Mouse (Mus musculus) forebrain, embryonic 15.5 days (tissue): ENCODE results near the gene Nr1h3. TPM values are rescaled to one million over a fixed set of nuclear protein-coding genes. Genes with fewer than 3 reads are reported as not detected.

Experiments
- ATAC-seq: fragments of 200-750 bp; cut with Nextera tagmentation; replicated peaks from 2 replicates; pipeline ENCODE4 v1.8.0; 2017; ENCODE audit warnings: mild to moderate bottlenecking, moderate TSS enrichment, moderate library complexity
- H3K27ac ChIP-seq: fragments of 300-500 bp; sonication (generic); replicated peaks from 2 replicates; pipeline ENCODE4 v1.5.1; 2015; ENCODE audit warnings: mild to moderate bottlenecking, inconsistent platforms
- H3K27me3 ChIP-seq: fragments of 300-500 bp; sonication (generic); 2 replicates; pipeline ENCODE4 v1.6.1; 2015; ENCODE audit warnings: inconsistent platforms
- H3K36me3 ChIP-seq: fragments of 300-500 bp; sonication (generic); 2 replicates; pipeline ENCODE4 v1.6.1; 2015; ENCODE audit warnings: mild to moderate bottlenecking, inconsistent platforms
- H3K4me1 ChIP-seq: fragments of 300-500 bp; sonication (generic); 2 replicates; pipeline ENCODE4 v1.6.1; 2015; ENCODE audit warnings: inconsistent platforms
- H3K4me2 ChIP-seq: fragments of 300-500 bp; sonication (generic); replicated peaks from 2 replicates; pipeline ENCODE4 v1.6.1; 2015; ENCODE audit warnings: mild to moderate bottlenecking, inconsistent platforms
- H3K4me3 ChIP-seq: fragments of 300-500 bp; sonication (generic); 2 replicates; pipeline ENCODE4 v1.5.1; 2015; ENCODE audit warnings: mild to moderate bottlenecking, inconsistent platforms
- H3K9ac ChIP-seq: fragments of 300-500 bp; sonication (generic); replicated peaks from 2 replicates; pipeline ENCODE4 v1.6.1; 2015; ENCODE audit warnings: mild to moderate bottlenecking, inconsistent platforms
- H3K9me3 ChIP-seq: fragments of 300-500 bp; sonication (generic); 2 replicates; pipeline ENCODE4 v1.6.1; 2016; ENCODE audit warnings: inconsistent platforms
- WGBS: fragments of 180-500 bp; shearing (Covaris S2); methylation state at CpG from one replicate; pipeline ENCODE4 v1.1.7; 2015; ENCODE audit warnings: mixed read lengths; 5-methylcytosine and 5-hydroxymethylcytosine counted together
- polyA plus RNA-seq: library from polyadenylated mRNA; unstranded; fragments of >200 nt; fragmentation: Nextera tagmentation; extraction: Ambion mirVana; gene quantifications from 2 replicates; pipeline ENCODE4 v1.2.1, GENCODE M21; 2015

Nr1h3 gene
- polyA plus RNA-seq, 1 experiment from 2014 or later: 2.0 TPM

GRCm38 (mm10) chr2:91157002-91157752, 45.5 kb downstream of the Nr1h3 start:
- H3K27me3 ChIP-seq: no peaks in the 10 kb centered on the region
- H3K4me2 ChIP-seq: no peak overlapping the region
- no peak for ATAC-seq
- H3K9ac ChIP-seq: no peak overlapping the region
- WGBS: 37% methylated on average over 6 of the region's 6 CpGs
- H3K27ac ChIP-seq: no peak overlapping the region
- no peak overlapping the region for H3K4me3 ChIP-seq
- no peaks in the 10 kb centered on the region for H3K9me3 ChIP-seq
- no peaks in the 10 kb centered on the region for H3K4me1 ChIP-seq
- H3K36me3 ChIP-seq: peaks cover 87% of the 10 kb centered on the region

GRCm38 (mm10) chr2:91154091-91154490, 48.5 kb downstream of the Nr1h3 start:
- peaks cover 72% of the 10 kb centered on the region for H3K36me3 ChIP-seq
- WGBS: 92% methylated on average over 3 of the region's 3 CpGs
- no peak overlapping the region for H3K4me3 ChIP-seq
- no peak for ATAC-seq
- H3K9ac ChIP-seq: no peak overlapping the region
- no peak overlapping the region for H3K4me2 ChIP-seq
- no peaks in the 10 kb centered on the region for H3K9me3 ChIP-seq
- no peaks in the 10 kb centered on the region for H3K4me1 ChIP-seq
- H3K27me3 ChIP-seq: no peaks in the 10 kb centered on the region
- no peak overlapping the region for H3K27ac ChIP-seq

GRCm38 (mm10) chr2:91152885-91153377, 49.7 kb downstream of the Nr1h3 start:
- ATAC-seq: no peak
- 90% methylated on average over 3 of the region's 3 CpGs for WGBS
- no peak overlapping the region for H3K4me2 ChIP-seq
- no peaks in the 10 kb centered on the region for H3K4me1 ChIP-seq
- no peak overlapping the region for H3K9ac ChIP-seq
- H3K9me3 ChIP-seq: no peaks in the 10 kb centered on the region
- H3K4me3 ChIP-seq: no peak overlapping the region
- H3K27me3 ChIP-seq: no peaks in the 10 kb centered on the region
- peaks cover 71% of the 10 kb centered on the region for H3K36me3 ChIP-seq
- no peak overlapping the region for H3K27ac ChIP-seq

GRCm38 (mm10) chr2:91151331-91151730, 51.3 kb downstream of the Nr1h3 start:
- no peak for ATAC-seq
- Histone ChIP-seq H3K9ac (no peak overlapping the region), H3K4me3 (no peak overlapping the region), H3K4me2 (no peak overlapping the region), H3K36me3 (peaks cover 68% of the 10 kb centered on the region), H3K27ac (no peak overlapping the region), H3K4me1 (no peaks in the 10 kb centered on the region), H3K9me3 (no peaks in the 10 kb centered on the region), H3K27me3 (no peaks in the 10 kb centered on the region)
- WGBS: 68% methylated on average over 1 of the region's 1 CpGs

- H3K27me3 ChIP-seq: no peaks in the 10 kb centered on the region
- no peak for ATAC-seq
- H3K36me3 ChIP-seq: peaks cover 69% of the 10 kb centered on the region
- H3K4me3 ChIP-seq: no peak overlapping the region
- H3K4me2 ChIP-seq: no peak overlapping the region
- H3K27ac ChIP-seq: no peak overlapping the region
- H3K9me3 ChIP-seq: no peaks in the 10 kb centered on the region
- no peaks in the 10 kb centered on the region for H3K4me1 ChIP-seq
- no peak overlapping the region for H3K9ac ChIP-seq
Measured at GRCm38 (mm10) chr2:91148101-91148500, 54.5 kb downstream of the Nr1h3 start.

GRCm38 (mm10) chr2:91143401-91143800, 59.2 kb downstream of the Nr1h3 start:
- H3K36me3 ChIP-seq: peaks cover 76% of the 10 kb centered on the region
- no peak overlapping the region for H3K4me3 ChIP-seq
- no peaks in the 10 kb centered on the region for H3K4me1 ChIP-seq
- ATAC-seq: no peak
- no peak overlapping the region for H3K4me2 ChIP-seq
- H3K27ac ChIP-seq: no peak overlapping the region
- H3K9ac ChIP-seq: no peak overlapping the region
- H3K9me3 ChIP-seq: no peaks in the 10 kb centered on the region
- 95% methylated on average over 11 of the region's 11 CpGs for WGBS
- H3K27me3 ChIP-seq: no peaks in the 10 kb centered on the region

GRCm38 (mm10) chr2:91142920-91143319, 59.7 kb downstream of the Nr1h3 start:
- no peaks in the 10 kb centered on the region for H3K9me3 ChIP-seq
- 91% methylated on average over 6 of the region's 6 CpGs for WGBS
- H3K4me1 ChIP-seq: no peaks in the 10 kb centered on the region
- peaks cover 79% of the 10 kb centered on the region for H3K36me3 ChIP-seq
- H3K4me2 ChIP-seq: no peak overlapping the region
- no peak for ATAC-seq
- H3K27me3 ChIP-seq: no peaks in the 10 kb centered on the region
- H3K4me3 ChIP-seq: no peak overlapping the region
- no peak overlapping the region for H3K9ac ChIP-seq
- no peak overlapping the region for H3K27ac ChIP-seq

- peaks cover 58% of the 10 kb centered on the region for H3K36me3 ChIP-seq
- no peak overlapping the region for H3K4me3 ChIP-seq
- no peak for ATAC-seq
- 65% methylated on average over 8 of the region's 8 CpGs for WGBS
- no peak overlapping the region for H3K9ac ChIP-seq
- H3K9me3 ChIP-seq: no peaks in the 10 kb centered on the region
- no peaks in the 10 kb centered on the region for H3K27me3 ChIP-seq
- no peaks in the 10 kb centered on the region for H3K4me1 ChIP-seq
- no peak overlapping the region for H3K4me2 ChIP-seq
- H3K27ac ChIP-seq: no peak overlapping the region
Measured at GRCm38 (mm10) chr2:91139764-91140163, 62.9 kb downstream of the Nr1h3 start.

GRCm38 (mm10) chr2:91139311-91139710, 63.3 kb downstream of the Nr1h3 start:
- Histone ChIP-seq H3K4me1 (no peaks in the 10 kb centered on the region), H3K36me3 (peaks cover 55% of the 10 kb centered on the region), H3K27ac (no peak overlapping the region), H3K9ac (no peak overlapping the region), H3K9me3 (no peaks in the 10 kb centered on the region), H3K4me2 (no peak overlapping the region), H3K4me3 (no peak overlapping the region), H3K27me3 (no peaks in the 10 kb centered on the region)
- ATAC-seq: no peak
- WGBS: 75% methylated on average over 5 of the region's 5 CpGs

- WGBS: 87% methylated on average over 6 of the region's 6 CpGs
- no peaks in the 10 kb centered on the region for H3K4me1 ChIP-seq
- H3K36me3 ChIP-seq: peaks cover 38% of the 10 kb centered on the region
- H3K27ac ChIP-seq: no peak overlapping the region
- H3K9ac ChIP-seq: no peak overlapping the region
- no peak overlapping the region for H3K4me3 ChIP-seq
- no peak overlapping the region for H3K4me2 ChIP-seq
- ATAC-seq: no peak
- no peaks in the 10 kb centered on the region for H3K9me3 ChIP-seq
- H3K27me3 ChIP-seq: no peaks in the 10 kb centered on the region
Measured at GRCm38 (mm10) chr2:91137481-91137880, 65.2 kb downstream of the Nr1h3 start.

GRCm38 (mm10) chr2:91136513-91137412, 65.9 kb downstream of the Nr1h3 start:
- no peak for ATAC-seq
- Histone ChIP-seq H3K36me3 (peaks cover 33% of the 10 kb centered on the region), H3K4me1 (no peaks in the 10 kb centered on the region), H3K9ac (no peak overlapping the region), H3K4me2 (no peak overlapping the region), H3K9me3 (no peaks in the 10 kb centered on the region), H3K27me3 (no peaks in the 10 kb centered on the region), H3K4me3 (no peak overlapping the region), H3K27ac (no peak overlapping the region)
- WGBS: 85% methylated on average over 11 of the region's 11 CpGs
